In genomic region chr9:65667701-65668100, GRCm38 (mm10) we compare ENCODE assay signal across 8 mouse cellular contexts. TPM values are rescaled to one million over a fixed set of nuclear protein-coding genes. Genes with fewer than 3 reads are reported as not detected.
DNase-seq lines count a peak whose midpoint lies in the region; ATAC-seq and TF ChIP-seq lines count a peak whose summit lies in the region.

Oaz2 (plus strand) TSS chr9:65668001.

- H3K27me3 ChIP-seq in embryonic facial prominence, embryonic 11.5 days (ENCODE audit: control insufficient read depth, insufficient read depth, low read length), result no peaks in the 10 kb centered on the region
- H3K27me3 ChIP-seq in heart, embryonic 16.5 days (ENCODE audit: control insufficient read depth, insufficient read depth, low read length), result no peaks in the 10 kb centered on the region
- H3K27me3 ChIP-seq in neural tube, embryonic 14.5 days (ENCODE audit: control insufficient read depth, insufficient read depth, low read length), result no peaks in the 10 kb centered on the region

- peaks cover 13% of the 10 kb centered on the region for H3K4me1 ChIP-seq in lung, adult 2 months (ENCODE audit: control insufficient read depth, insufficient read depth, low read length)
- no peaks in the 10 kb centered on the region for H3K4me1 ChIP-seq in embryonic facial prominence, embryonic 11.5 days (ENCODE audit: control insufficient read depth, insufficient read depth, low read length)
- H3K4me1 ChIP-seq in heart, embryonic 16.5 days (ENCODE audit: control insufficient read depth, insufficient read depth, low read length), result peaks cover 18% of the 10 kb centered on the region
- no peaks in the 10 kb centered on the region for H3K4me1 ChIP-seq in neural tube, embryonic 14.5 days (ENCODE audit: control insufficient read depth, insufficient read depth, low read length)

- 93% methylated on average over 8 of the region's 8 CpGs for WGBS in lung, adult 2 months
- 91% methylated on average over 8 of the region's 8 CpGs for WGBS in embryonic facial prominence, embryonic 11.5 days
- 90% methylated on average over 8 of the region's 8 CpGs for WGBS in heart, embryonic 16.5 days
- 98% methylated on average over 8 of the region's 8 CpGs for WGBS in neural tube, embryonic 14.5 days

- H3K4me2 ChIP-seq in embryonic facial prominence, embryonic 11.5 days (ENCODE audit: low read depth, low read length), result no peak within 1 kb of the TSS
- H3K4me2 ChIP-seq in heart, embryonic 16.5 days (ENCODE audit: low read depth, low read length), result no peak within 1 kb of the TSS
- no peak within 1 kb of the TSS for H3K4me2 ChIP-seq in neural tube, embryonic 14.5 days (ENCODE audit: low read depth, low read length)

- no peaks in the 10 kb centered on the region for H3K36me3 ChIP-seq in embryonic facial prominence, embryonic 11.5 days (replicated peaks; ENCODE audit: control insufficient read depth, insufficient read depth, low read depth, low read length)
- no peaks in the 10 kb centered on the region for H3K36me3 ChIP-seq in heart, embryonic 16.5 days (ENCODE audit: control insufficient read depth, insufficient read depth)
- no peaks in the 10 kb centered on the region for H3K36me3 ChIP-seq in neural tube, embryonic 14.5 days (ENCODE audit: control insufficient read depth, insufficient read depth, low read length)

- TF ChIP-seq POLR2A in lung, adult 2 months (IDR thresholded peaks at IDR 0.05; ENCODE audit: borderline replicate concordance, extremely low read depth, low read depth, low read length), result no peak

- H3K27ac ChIP-seq in embryonic facial prominence, embryonic 11.5 days (replicated peaks; ENCODE audit: low read depth, low read length), result no peak within 1 kb of the TSS
- H3K27ac ChIP-seq in heart, embryonic 16.5 days (ENCODE audit: low read length), result no peak within 1 kb of the TSS
- no peak within 1 kb of the TSS for H3K27ac ChIP-seq in neural tube, embryonic 14.5 days (ENCODE audit: low read depth, low read length)

- no peak for DNase-seq in lung, adult 2 months
- DNase-seq in lung, adult 18-20 months, result no peak
- no peak for DNase-seq in embryonic facial prominence, embryonic 11.5 days (ENCODE audit: low spot score)
- DNase-seq in left cerebral cortex, postnatal 4 days, result no peak
- DNase-seq in right cerebral cortex, adult 18-20 months, result no peak
- DNase-seq in kidney, postnatal 14 days, result no peak

- no peaks in the 10 kb centered on the region for H3K9me3 ChIP-seq in embryonic facial prominence, embryonic 11.5 days (replicated peaks; ENCODE audit: control insufficient read depth, low read length)
- no peaks in the 10 kb centered on the region for H3K9me3 ChIP-seq in heart, embryonic 16.5 days (replicated peaks; ENCODE audit: control insufficient read depth, low read length)
- no peaks in the 10 kb centered on the region for H3K9me3 ChIP-seq in neural tube, embryonic 14.5 days (ENCODE audit: control insufficient read depth, low read length)

- ATAC-seq in embryonic facial prominence, embryonic 11.5 days (replicated peaks; ENCODE audit: insufficient number of reproducible peaks, low FRiP score, low TSS enrichment, low read depth), result no peak
- no peak for ATAC-seq in heart, embryonic 16.5 days (replicated peaks; ENCODE audit: extremely low read depth, insufficient read depth, low FRiP score)
- ATAC-seq in neural tube, embryonic 14.5 days (ENCODE audit: low read depth), result no peak

- intact Hi-C loops in left cerebral cortex, postnatal 4 days (cut with DNase I), result no loop called here

- no peak for TF ChIP-seq CTCF in lung, adult 2 months (IDR thresholded peaks at IDR 0.05; ENCODE audit: insufficient read depth, low read length)

- no peak within 1 kb of the TSS for H3K9ac ChIP-seq in embryonic facial prominence, embryonic 11.5 days (replicated peaks; ENCODE audit: low read length)
- no peak within 1 kb of the TSS for H3K9ac ChIP-seq in heart, embryonic 16.5 days (ENCODE audit: low read length)
- H3K9ac ChIP-seq in neural tube, embryonic 14.5 days (replicated peaks; ENCODE audit: low read depth, low read length), result no peak within 1 kb of the TSS

- H3K4me3 ChIP-seq in lung, adult 2 months (replicated peaks; ENCODE audit: extremely low read depth, low read depth, low read length), result no peak within 1 kb of the TSS
- H3K4me3 ChIP-seq in embryonic facial prominence, embryonic 11.5 days (ENCODE audit: low read depth, low read length), result no peak within 1 kb of the TSS
- H3K4me3 ChIP-seq in heart, embryonic 16.5 days (ENCODE audit: low read length), result no peak within 1 kb of the TSS
- no peak within 1 kb of the TSS for H3K4me3 ChIP-seq in neural tube, embryonic 14.5 days (ENCODE audit: low read depth, low read length)

RNA-seq across cellular contexts. Expression of gene Oaz2, which starts in this region (rescaled TPM):
- polyA plus RNA-seq in lung, adult 2 months (2012; rRNA removed), result 242 and 274 TPM in 2 replicates
- polyA plus RNA-seq in embryonic facial prominence, embryonic 11.5 days (2014; fragmentation: Nextera tagmentation; extraction: Ambion mirVana), result 213 and 232 TPM in 2 replicates
- polyA plus RNA-seq in heart, embryonic 16.5 days (2015; fragmentation: Nextera tagmentation; extraction: Ambion mirVana), result 299 and 313 TPM in 2 replicates
- 100 to 1,000 TPM; 202 to 211 TPM for total RNA-seq in left cerebral cortex, postnatal 4 days (2021)
- polyA plus RNA-seq in neural tube, embryonic 14.5 days (2014; fragmentation: Nextera tagmentation; extraction: Ambion mirVana), result 254 and 315 TPM in 2 replicates
